Mouse (Mus musculus): ENCODE data around the gene Kit.

- TF ChIP-seq CTCF (IDR thresholded peaks at IDR 0.05; ENCODE audit: low read depth, low read length) (no peak), POLR2A (IDR thresholded peaks at IDR 0.05; ENCODE audit: extremely low read depth, insufficient read depth, low read length) (no peak)
These were observed 7.2 kb downstream of the Kit start for GRCm38 (mm10) chr5:75581926-75582325.

Measured in liver, adult 2 months (tissue).